Mouse (Mus musculus) myocyte (in vitro differentiated cells): ENCODE measurements around the gene Krtap4-2. TPM values are rescaled to one million over a fixed set of nuclear protein-coding genes. Genes with fewer than 3 reads are reported as not detected.
"Not testable (repeated sequence)": the region's sequence is repeated elsewhere in the genome, so short reads cannot be mapped to it uniquely, and the experiment has no call there.

Experiments used
- H3K27me3 ChIP-seq: one replicate; pipeline ENCODE4 v1.6.1; 2011; ENCODE audit not compliant: control insufficient read depth, insufficient read depth, insufficient read length
- H3K36me3 ChIP-seq: one replicate; pipeline ENCODE4 v1.6.1; 2011; ENCODE audit not compliant: control insufficient read depth, insufficient read depth
- H3K4me2 ChIP-seq: one replicate; pipeline ENCODE4 v1.6.1; 2011; ENCODE audit warnings: low read depth, control low read depth
- H3K4me3 ChIP-seq: one replicate; pipeline ENCODE4 v1.5.1; 2011; ENCODE audit warnings: mild to moderate bottlenecking, control low read depth, moderate library complexity
- H3K79me2 ChIP-seq: one replicate; pipeline ENCODE4 v1.6.1; 2011; ENCODE audit not compliant: control insufficient read depth, insufficient read depth
- H3ac ChIP-seq: one replicate; pipeline ENCODE4 v1.6.1; 2011; ENCODE audit not compliant: control insufficient read depth, insufficient read length
- CEBPB ChIP-seq: IDR thresholded peaks from 2 replicates; pipeline ENCODE4 v1.6.1; 2011; ENCODE audit warnings: mild to moderate bottlenecking, moderate library complexity; ENCODE audit not compliant: poor library complexity, insufficient read depth, severe bottlenecking
- E2F4 ChIP-seq: IDR thresholded peaks from one replicate; pipeline ENCODE4 v1.6.1; 2011; ENCODE audit warnings: mild to moderate bottlenecking, control low read depth, moderate library complexity; ENCODE audit not compliant: insufficient read depth
- MAX ChIP-seq: IDR thresholded peaks from one replicate; pipeline ENCODE4 v1.6.1; 2011; ENCODE audit warnings: low read depth, mild to moderate bottlenecking, control low read depth
- MYOD1 ChIP-seq, 3 experiments: IDR thresholded peaks; one replicate each; pipeline ENCODE4 v1.6.1; 2011; ENCODE audit warnings: control low read depth in 2 of 3, low read depth in 2 of 3, mild to moderate bottlenecking in 2 of 3, moderate library complexity in 1 of 3; ENCODE audit not compliant: insufficient read length in 2 of 3, control insufficient read depth in 1 of 3
- MYOG ChIP-seq, 3 experiments: IDR thresholded peaks; one replicate each; pipeline ENCODE4 v1.6.1; 2011; ENCODE audit warnings: control low read depth in 2 of 3, low read depth in 2 of 3, mild to moderate bottlenecking in 2 of 3; ENCODE audit not compliant: insufficient read length in 2 of 3, control insufficient read depth in 1 of 3, insufficient read depth in 1 of 3
- POLR2A ChIP-seq: IDR thresholded peaks from one replicate; pipeline ENCODE4 v1.6.1; 2011; ENCODE audit warnings: low read depth, mild to moderate bottlenecking, control low read depth, moderate library complexity; ENCODE audit not compliant: insufficient read length
- POLR2AphosphoS2 ChIP-seq: IDR thresholded peaks from one replicate; pipeline ENCODE4 v1.6.1; 2011; ENCODE audit warnings: low read depth, control low read depth; ENCODE audit not compliant: insufficient read length
- REST ChIP-seq: IDR thresholded peaks from one replicate; pipeline ENCODE4 v1.6.1; 2011; ENCODE audit warnings: mild to moderate bottlenecking, control low read depth, moderate library complexity; ENCODE audit not compliant: insufficient read depth, insufficient read length
- SRF ChIP-seq: IDR thresholded peaks from one replicate; pipeline ENCODE4 v1.6.1; 2011; ENCODE audit warnings: low read depth; ENCODE audit not compliant: control insufficient read depth, insufficient read length
- TCF12 ChIP-seq: IDR thresholded peaks from one replicate; pipeline ENCODE4 v1.6.1; 2011; ENCODE audit warnings: mild to moderate bottlenecking, control low read depth; ENCODE audit not compliant: poor library complexity, insufficient read depth, severe bottlenecking
- TCF3 ChIP-seq: IDR thresholded peaks from one replicate; pipeline ENCODE4 v1.6.1; 2011; ENCODE audit warnings: low read depth, control low read depth; ENCODE audit not compliant: insufficient read length
- USF1 ChIP-seq: IDR thresholded peaks from one replicate; pipeline ENCODE4 v1.6.1; 2011; ENCODE audit warnings: low read depth, mild to moderate bottlenecking, control low read depth, moderate library complexity
- polyA plus RNA-seq: library from polyadenylated mRNA; unstranded; fragments of >200 nt; fragmentation: generic; extraction: Trizol; gene quantifications from one replicate; pipeline ENCODE4 v1.2.1, GENCODE M21; 2012; ENCODE audit warnings: missing spikeins

Gene Krtap4-2
- polyA plus RNA-seq, 1 experiment: not detected

- H3K27me3 ChIP-seq, H3K4me2 ChIP-seq, H3ac ChIP-seq, H3K4me3 ChIP-seq, H3K79me2 ChIP-seq, H3K36me3 ChIP-seq: not testable (repeated sequence)
- TF ChIP-seq TCF12: peak; percentile 40
- TF ChIP-seq MYOG (IDR thresholded peaks at IDR 0.05; ENCODE audit: control insufficient read depth in 1 of 3, insufficient read depth in 1 of 3, insufficient read length in 2 of 3, low read depth in 2 of 3): peak in 1 of 3 experiments; percentile 67
- peak in 2 of 3 experiments; percentile 63 to 75 for TF ChIP-seq MYOD1 (IDR thresholded peaks at IDR 0.05; ENCODE audit: control insufficient read depth in 1 of 3, insufficient read length in 2 of 3, low read depth in 2 of 3)
- TF ChIP-seq TCF3: peak; percentile 21
Observed at GRCm38 (mm10) chr11:99658467-99659010, 23.7 kb upstream of the Krtap4-2 start, which contains the start of gene Gm11563. Gene Gm11563 (minus strand): TSS chr11:99658960.

- H3K27me3 ChIP-seq: no peaks in the 10 kb centered on the region
- H3K79me2 ChIP-seq: no peaks in the 10 kb centered on the region
- TF ChIP-seq MYOD1 (IDR thresholded peaks at IDR 0.05; ENCODE audit: control insufficient read depth in 1 of 3, insufficient read length in 2 of 3, low read depth in 2 of 3) (no peak), E2F4 (no peak), TCF12 (no peak), MAX (no peak), MYOG (IDR thresholded peaks at IDR 0.05; ENCODE audit: control insufficient read depth in 1 of 3, insufficient read depth in 1 of 3, insufficient read length in 2 of 3, low read depth in 2 of 3) (no peak), TCF3 (no peak), CEBPB (no peak), POLR2AphosphoS2 (no peak), SRF (no peak), USF1 (no peak), POLR2A (no peak), REST (no peak)
- no peak overlapping the region for H3K4me3 ChIP-seq
- H3K36me3 ChIP-seq: no peaks in the 10 kb centered on the region
- no peak overlapping the region for H3ac ChIP-seq
- no peak overlapping the region for H3K4me2 ChIP-seq
Observed at GRCm38 (mm10) chr11:99657051-99657450, 22.2 kb upstream of the Krtap4-2 start.

- H3K4me2 ChIP-seq: no peak within 1 kb of the TSS
- H3ac ChIP-seq: no peak within 1 kb of the TSS
- H3K36me3 ChIP-seq: no peaks in the 10 kb centered on the region
- H3K4me3 ChIP-seq: no peak within 1 kb of the TSS
- TF ChIP-seq TCF12 (no peak), POLR2AphosphoS2 (no peak), SRF (no peak)
- no peaks in the 10 kb centered on the region for H3K79me2 ChIP-seq
- no peaks in the 10 kb centered on the region for H3K27me3 ChIP-seq
Observed at GRCm38 (mm10) chr11:99650136-99650535, 15.3 kb upstream of the Krtap4-2 start, which contains the start of gene Gm11555. Gene Gm11555 (minus strand): TSS chr11:99650236.

GRCm38 (mm10) chr11:99646444-99646843 is 11.6 kb upstream of the Krtap4-2 start:
- no peak overlapping the region for H3K4me2 ChIP-seq
- TF ChIP-seq E2F4 (no peak), MYOD1 (IDR thresholded peaks at IDR 0.05; ENCODE audit: control insufficient read depth in 1 of 3, insufficient read length in 2 of 3, low read depth in 2 of 3) (peak in 1 of 3 experiments; percentile 26), MYOG (IDR thresholded peaks at IDR 0.05; ENCODE audit: control insufficient read depth in 1 of 3, insufficient read depth in 1 of 3, insufficient read length in 2 of 3, low read depth in 2 of 3) (peak in 2 of 3 experiments; percentile 3 to 54)
- H3K36me3 ChIP-seq: no peaks in the 10 kb centered on the region
- no peaks in the 10 kb centered on the region for H3K79me2 ChIP-seq
- H3ac ChIP-seq: no peak overlapping the region
- no peak overlapping the region for H3K4me3 ChIP-seq
- no peaks in the 10 kb centered on the region for H3K27me3 ChIP-seq

GRCm38 (mm10) chr11:99644351-99644750 is 9.5 kb upstream of the Krtap4-2 start:
- TF ChIP-seq TCF12: no peak
- no peak for TF ChIP-seq REST
- no peak for TF ChIP-seq USF1
- TF ChIP-seq MYOD1 (IDR thresholded peaks at IDR 0.05; ENCODE audit: control insufficient read depth in 1 of 3, insufficient read length in 2 of 3, low read depth in 2 of 3): no peak
- TF ChIP-seq CEBPB: no peak
- no peak for TF ChIP-seq MAX
- TF ChIP-seq MYOG (IDR thresholded peaks at IDR 0.05; ENCODE audit: control insufficient read depth in 1 of 3, insufficient read depth in 1 of 3, insufficient read length in 2 of 3, low read depth in 2 of 3): no peak
- no peak for TF ChIP-seq TCF3
- Histone ChIP-seq H3ac (no peak overlapping the region), H3K79me2 (no peaks in the 10 kb centered on the region), H3K27me3 (no peaks in the 10 kb centered on the region), H3K36me3 (no peaks in the 10 kb centered on the region), H3K4me2 (no peak overlapping the region), H3K4me3 (no peak overlapping the region)

GRCm38 (mm10) chr11:99643635-99644139 is 8.8 kb upstream of the Krtap4-2 start, which contains the start of gene Krtap4-7:
Gene Krtap4-7 (minus strand): TSS chr11:99644089.
- peak; percentile 31 for TF ChIP-seq TCF3
- TF ChIP-seq MYOD1 (IDR thresholded peaks at IDR 0.05; ENCODE audit: control insufficient read depth in 1 of 3, insufficient read length in 2 of 3, low read depth in 2 of 3): peak in 2 of 3 experiments; percentile 65 to 66
- peak; percentile 4 for TF ChIP-seq TCF12
- peak in 2 of 3 experiments; percentile 11 to 41 for TF ChIP-seq MYOG (IDR thresholded peaks at IDR 0.05; ENCODE audit: control insufficient read depth in 1 of 3, insufficient read depth in 1 of 3, insufficient read length in 2 of 3, low read depth in 2 of 3)
- not testable (repeated sequence) for H3K36me3 ChIP-seq, H3K4me3 ChIP-seq, H3K27me3 ChIP-seq, H3ac ChIP-seq, H3K79me2 ChIP-seq, H3K4me2 ChIP-seq
